Mouse (Mus musculus) left cerebral cortex, postnatal 4 days (tissue): ENCODE results near the gene Lrwd1. TPM values are rescaled to one million over a fixed set of nuclear protein-coding genes. Genes with fewer than 3 reads are reported as not detected.

ENCODE experiments used
- DNase-seq: peaks from one replicate; pipeline ENCODE4 v3.0.0-alpha.2; 2022
- intact Hi-C: fragments of 180-260 bp; cut with DNase I; formaldehyde crosslinking; loops from one replicate; pipeline ENCODE4 v1.15.1; 2025
- total RNA-seq, 2 experiments: library from RNA; stranded (reverse); gene quantifications; 2 replicates each; pipeline ENCODE4 v1.2.3; 2021

Gene Lrwd1
- total RNA-seq, 2 experiments from 2014 or later, result 22.1 to 22.5 TPM

DNA sequence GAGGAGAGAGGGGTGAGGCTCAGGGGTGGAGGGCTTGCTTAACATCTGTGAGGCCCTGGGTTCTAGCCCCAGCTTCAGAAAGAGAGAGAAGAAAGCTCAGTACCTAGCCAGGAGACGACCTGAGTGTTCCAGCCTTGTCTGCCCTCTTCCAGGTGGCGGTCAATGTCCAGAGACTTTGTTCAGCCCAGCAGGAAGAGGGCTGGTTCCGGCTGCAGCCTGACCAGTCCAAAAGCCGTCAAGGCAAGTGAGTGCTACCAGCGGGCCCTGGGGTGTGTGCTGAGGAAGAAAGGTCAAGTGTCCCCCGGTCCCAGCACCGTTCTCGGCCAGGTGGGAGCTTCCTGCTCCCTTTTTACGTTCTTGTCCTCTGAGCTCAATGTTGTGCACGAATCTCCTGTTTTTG lies 37.3 kb downstream of the Lrwd1 start:
- intact Hi-C loops, result no loop called here
- no peak for DNase-seq

DNA sequence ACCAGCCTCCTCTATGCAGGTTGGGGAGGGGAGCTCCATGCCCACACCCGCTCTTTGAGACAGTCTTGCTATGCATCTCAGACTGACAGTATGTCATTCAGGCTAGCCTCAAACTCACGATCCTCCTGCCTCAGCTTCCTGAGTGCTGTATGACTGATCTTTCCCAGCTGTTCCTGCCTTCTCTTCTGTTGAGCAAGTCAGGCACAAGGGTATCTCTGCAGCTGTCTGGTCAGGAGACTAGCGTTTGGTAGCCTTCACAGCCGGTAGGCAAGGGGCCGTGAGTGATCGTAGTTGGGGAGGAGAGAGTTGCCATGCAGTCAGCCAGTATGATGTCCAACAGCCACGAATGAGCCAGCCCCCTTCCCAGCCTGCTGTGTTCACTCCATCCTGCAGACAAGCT lies 40.8 kb downstream of the Lrwd1 start:
- no peak for DNase-seq

DNA sequence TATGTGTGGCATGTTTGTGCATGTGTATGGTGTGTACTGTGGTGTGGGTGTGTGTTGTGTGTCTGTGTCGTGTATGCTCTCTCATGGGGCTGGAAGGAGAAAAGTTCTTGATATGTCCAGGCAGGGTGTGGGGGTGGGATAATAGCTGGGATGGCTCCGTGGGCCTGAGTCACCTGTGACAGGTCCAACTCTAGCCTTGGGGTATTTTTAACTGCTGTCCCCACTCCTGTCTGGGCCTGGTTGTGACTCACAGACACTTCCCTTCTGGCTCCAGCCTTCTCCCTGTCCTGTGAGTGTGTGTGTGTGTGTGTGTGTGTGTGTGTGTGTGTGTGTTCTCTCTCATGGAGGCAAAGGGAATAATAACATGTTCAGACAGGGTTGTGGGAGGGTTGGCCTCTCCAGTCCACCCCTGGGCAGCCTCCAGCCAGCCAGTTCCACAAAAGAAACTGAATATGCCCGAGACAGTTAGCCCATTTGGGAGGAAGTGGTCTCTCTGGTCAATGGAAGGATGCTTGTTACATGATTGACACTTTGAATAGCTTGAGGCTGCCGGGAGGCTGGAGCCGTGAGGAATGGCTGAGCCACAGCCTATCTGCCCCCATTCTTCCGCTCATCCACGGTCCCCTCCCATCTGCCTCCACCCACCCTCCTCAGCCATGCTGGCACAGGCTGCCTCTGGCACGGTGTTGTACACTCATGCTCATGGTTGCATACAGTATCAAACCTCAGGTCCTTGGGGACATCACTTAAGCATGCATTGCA lies 41.4 kb downstream of the Lrwd1 start:
- no peak for DNase-seq
- intact Hi-C loops, result no loop called here

More for the DNA sequence above, 40.8 kb downstream of the Lrwd1 start:
- intact Hi-C loops, result no loop called here

- intact Hi-C loops, result no loop called here
Measured at GRCm38 (mm10) chr5:136091927-136092326, 43.9 kb downstream of the Lrwd1 start.

GRCm38 (mm10) chr5:136088821-136089575 lies 46.9 kb downstream of the Lrwd1 start:
- intact Hi-C loops, result no loop called here
- DNase-seq, result peak; percentile 18

More at GRCm38 (mm10) chr5:136091927-136092326, 43.9 kb downstream of the Lrwd1 start:
- DNase-seq, result no peak

DNA sequence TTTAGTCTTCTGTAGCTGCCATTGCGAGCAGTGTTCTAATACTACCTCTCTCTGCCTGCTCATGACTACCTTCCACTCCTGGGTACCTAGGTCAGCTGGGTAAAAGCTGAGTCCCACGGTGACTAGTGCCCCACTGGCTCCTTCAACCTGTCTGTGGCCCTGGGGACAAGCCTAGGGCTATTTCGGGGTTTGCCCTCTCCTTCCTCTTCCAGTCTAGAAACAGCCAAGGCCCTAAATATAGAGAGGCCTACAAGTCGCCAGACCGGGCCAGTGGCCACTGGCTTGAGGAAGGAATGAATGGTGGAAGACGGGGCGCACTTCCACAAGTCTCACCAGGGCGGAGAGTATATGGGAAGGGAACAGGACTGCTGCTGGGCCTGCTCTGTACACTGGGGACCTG lies 49.6 kb downstream of the Lrwd1 start:
- DNase-seq, result no peak
- intact Hi-C loops, result no loop called here

- intact Hi-C loops, result no loop called here
- DNase-seq, result peak; percentile 67
Measured at GRCm38 (mm10) chr5:136084891-136085651, 50.8 kb downstream of the Lrwd1 start.

- DNase-seq, result peak; percentile 20
- intact Hi-C loops, result no loop called here
Measured at GRCm38 (mm10) chr5:136084144-136084881, 51.6 kb downstream of the Lrwd1 start.

DNA sequence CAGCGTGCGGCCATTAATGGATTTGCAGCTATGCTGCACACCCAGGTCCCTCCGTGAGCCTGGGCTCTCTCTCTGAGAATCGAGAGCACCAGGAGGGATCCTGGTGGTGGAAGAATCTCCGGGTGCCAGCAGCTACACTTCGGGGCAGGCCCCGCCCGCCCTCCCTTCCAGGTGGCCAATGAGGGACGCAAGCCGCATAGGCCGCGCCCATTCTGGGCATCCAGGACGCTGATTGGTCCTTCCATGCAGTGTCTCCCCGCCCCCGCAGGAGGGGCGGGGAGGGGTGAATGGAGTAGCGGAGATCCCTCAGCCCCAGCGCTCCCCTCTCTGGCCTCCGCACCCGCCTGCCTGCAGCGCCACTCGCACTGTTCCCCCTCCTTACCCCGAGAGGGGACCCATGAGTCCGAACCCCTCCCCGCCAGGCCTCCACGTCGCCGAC lies 52.2 kb downstream of the Lrwd1 start, which contains the start of gene Rasa4:
Gene Rasa4, plus strand, starts transcription at position 248 of the 439 bp plus-strand sequence.
- intact Hi-C loops, result no loop called here
- DNase-seq, result peak; percentile 94

GRCm38 (mm10) chr5:136082345-136082744 lies 53.5 kb downstream of the Lrwd1 start:
- no peak for DNase-seq
- intact Hi-C loops, result no loop called here

GRCm38 (mm10) chr5:136078136-136078535 lies 57.7 kb downstream of the Lrwd1 start:
- intact Hi-C loops, result no loop called here
- DNase-seq, result no peak

- intact Hi-C loops, result no loop called here
- DNase-seq, result no peak
Measured at GRCm38 (mm10) chr5:136077001-136077550, 58.8 kb downstream of the Lrwd1 start.

DNA sequence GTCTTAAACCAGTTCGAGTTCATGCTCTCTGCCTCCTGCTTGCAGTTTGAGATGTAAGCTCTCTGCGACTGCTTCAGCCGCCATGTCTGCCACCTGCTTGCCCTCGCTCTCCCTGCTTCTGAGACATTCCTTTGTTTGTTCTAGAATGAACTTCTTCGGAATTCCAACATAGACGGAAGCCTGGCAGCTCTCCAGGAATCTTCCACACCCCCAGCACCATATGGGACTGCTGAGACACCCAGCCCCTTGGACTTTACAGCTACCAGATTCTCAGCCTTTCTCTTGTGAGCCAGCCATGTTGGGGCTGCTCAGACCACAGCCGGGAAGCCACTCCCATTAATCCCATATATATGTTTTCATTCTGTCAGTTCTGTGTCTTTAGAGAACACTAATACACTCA lies 59.6 kb downstream of the Lrwd1 start:
- DNase-seq, result no peak
- intact Hi-C loops, result no loop called here

- no peak for DNase-seq
- intact Hi-C loops, result no loop called here
Measured at GRCm38 (mm10) chr5:136075076-136075475, 60.8 kb downstream of the Lrwd1 start.

DNA sequence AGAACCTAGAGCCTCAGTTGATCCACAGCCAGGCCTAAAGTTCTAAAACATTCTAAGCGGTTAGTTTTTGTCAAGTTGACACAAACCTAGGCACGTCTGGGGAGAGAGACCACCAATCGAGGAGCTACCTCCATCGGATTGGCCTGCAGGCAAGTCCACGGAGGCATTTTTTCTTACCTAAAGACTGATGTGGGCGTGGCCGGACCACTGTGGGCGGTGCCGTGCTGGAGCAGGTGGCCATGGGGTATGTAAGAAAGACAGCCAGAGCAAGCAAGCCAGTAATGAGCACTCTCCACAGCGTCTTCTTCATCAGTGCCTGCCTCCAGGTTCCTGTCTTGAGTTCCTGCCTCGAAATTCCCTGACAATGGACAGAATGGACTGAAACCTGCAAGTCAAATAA lies 62.3 kb downstream of the Lrwd1 start:
- intact Hi-C loops, result no loop called here
- no peak for DNase-seq

DNA sequence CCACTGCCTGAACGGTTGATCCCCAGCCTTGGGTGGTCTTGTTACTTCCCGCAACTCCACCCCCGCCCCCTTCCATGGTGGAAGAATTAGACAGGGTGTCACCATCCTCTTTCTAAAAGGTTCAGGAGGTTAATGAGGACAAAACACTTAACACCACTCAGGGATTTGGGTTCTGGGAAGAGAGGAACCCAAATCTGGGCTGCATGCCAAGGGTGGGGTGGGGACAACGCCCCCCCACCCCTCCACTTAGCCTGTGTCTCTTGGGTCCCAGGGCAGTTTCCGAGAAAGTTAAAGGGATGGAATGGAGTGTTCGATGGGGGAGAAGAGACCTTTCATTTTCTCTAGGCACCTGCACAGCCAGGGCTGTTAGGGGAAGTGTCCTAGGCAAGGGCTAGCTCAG lies 62.8 kb downstream of the Lrwd1 start:
- no peak for DNase-seq
- intact Hi-C loops, result no loop called here
